Mouse (Mus musculus) ES-Bruce4 (cell line): ENCODE results near the gene Asic2. TPM values are rescaled to one million over a fixed set of nuclear protein-coding genes. Genes with fewer than 3 reads are reported as not detected.

ENCODE experiments used
- H3K27ac ChIP-seq: 2 replicates; pipeline ENCODE4 v1.5.1; 2012; ENCODE audit warnings: low read length, inconsistent platforms; ENCODE audit not compliant: insufficient read depth
- H3K27me3 ChIP-seq: 2 replicates; pipeline ENCODE4 v1.6.1; 2012; ENCODE audit warnings: mild to moderate bottlenecking, low read length, inconsistent platforms; ENCODE audit not compliant: control insufficient read depth, poor library complexity, insufficient read depth, severe bottlenecking
- H3K36me3 ChIP-seq: 2 replicates; pipeline ENCODE4 v1.6.1; 2012; ENCODE audit warnings: inconsistent platforms, mild to moderate bottlenecking, low read length, moderate library complexity; ENCODE audit not compliant: control insufficient read depth, poor library complexity, insufficient read depth, severe bottlenecking
- H3K4me1 ChIP-seq: one replicate; pipeline ENCODE4 v1.8.1; 2011; ENCODE audit warnings: low read length; ENCODE audit not compliant: control insufficient read depth, insufficient read depth
- H3K4me3 ChIP-seq: 2 replicates; pipeline ENCODE4 v1.5.1; 2011; ENCODE audit warnings: low read depth, mild to moderate bottlenecking, low read length
- H3K9ac ChIP-seq: 2 replicates; pipeline ENCODE4 v1.6.1; 2012; ENCODE audit warnings: low read depth, mild to moderate bottlenecking, inconsistent platforms; ENCODE audit not compliant: poor library complexity, severe bottlenecking
- H3K9me3 ChIP-seq: replicated peaks from 2 replicates; pipeline ENCODE4 v1.6.1; 2012; ENCODE audit warnings: mild to moderate bottlenecking, low read length, inconsistent platforms; ENCODE audit not compliant: control insufficient read depth, poor library complexity, insufficient read depth, severe bottlenecking
- CTCF ChIP-seq: IDR thresholded peaks from one replicate; pipeline ENCODE4 v1.8.1; 2011; ENCODE audit warnings: low read depth, low read length
- EP300 ChIP-seq: IDR thresholded peaks from 2 replicates; pipeline ENCODE4 v1.6.1; 2011; ENCODE audit warnings: low read depth, low read length; ENCODE audit not compliant: insufficient read depth
- POLR2A ChIP-seq: IDR thresholded peaks from one replicate; pipeline ENCODE4 v1.8.1; 2011; ENCODE audit warnings: low read length; ENCODE audit not compliant: insufficient read depth
- polyA plus RNA-seq: library from polyadenylated mRNA; stranded (reverse); fragments of >200 nt; gene quantifications from 2 replicates; pipeline ENCODE4 v1.2.4, GENCODE M21; 2011; ENCODE audit warnings: low read depth; ENCODE audit not compliant: missing spikeins, insufficient read depth, insufficient read length

Gene Asic2
- polyA plus RNA-seq, 1 experiment = not detected

- Histone ChIP-seq H3K9me3 (no peaks in the 10 kb centered on the region), H3K4me1 (no peaks in the 10 kb centered on the region), H3K36me3 (no peaks in the 10 kb centered on the region), H3K4me3 (no peak overlapping the region), H3K27ac (no peak overlapping the region), H3K9ac (no peak overlapping the region), H3K27me3 (no peaks in the 10 kb centered on the region)
- no peak for TF ChIP-seq POLR2A
- TF ChIP-seq CTCF = no peak
- no peak for TF ChIP-seq EP300
Measured at GRCm38 (mm10) chr11:82006796-82007423, 38.7 kb upstream of the Asic2 start.

GRCm38 (mm10) chr11:82004810-82005209, 36.6 kb upstream of the Asic2 start:
- Histone ChIP-seq H3K27ac (no peak overlapping the region), H3K4me1 (no peaks in the 10 kb centered on the region), H3K9me3 (no peaks in the 10 kb centered on the region), H3K27me3 (no peaks in the 10 kb centered on the region), H3K4me3 (no peak overlapping the region), H3K36me3 (no peaks in the 10 kb centered on the region), H3K9ac (no peak overlapping the region)
- no peak for TF ChIP-seq EP300
- TF ChIP-seq CTCF = no peak

DNA sequence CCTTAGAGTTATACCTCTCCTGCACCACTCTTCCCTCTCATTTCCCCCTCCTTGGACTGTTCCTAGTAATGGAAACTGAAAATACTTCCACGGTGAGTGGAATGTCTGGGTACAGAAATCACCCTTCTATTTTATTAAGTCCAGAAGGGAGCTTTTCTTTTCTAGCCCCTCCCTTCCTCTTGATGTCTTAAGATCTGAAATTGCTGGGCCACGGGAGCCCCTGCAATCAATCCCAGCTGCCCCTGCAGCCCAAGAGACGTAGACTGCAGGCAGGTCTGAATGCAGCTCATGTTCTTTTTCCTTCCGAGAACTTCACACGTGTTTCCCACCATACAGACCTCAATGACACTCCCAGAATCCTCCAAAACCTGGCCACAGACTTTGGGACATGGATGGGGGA, 32.3 kb upstream of the Asic2 start:
- TF ChIP-seq CTCF = no peak
- no peak for TF ChIP-seq POLR2A
- no peak for TF ChIP-seq EP300
- Histone ChIP-seq H3K9me3 (no peaks in the 10 kb centered on the region), H3K4me1 (no peaks in the 10 kb centered on the region), H3K4me3 (no peak overlapping the region), H3K9ac (no peak overlapping the region), H3K27me3 (no peaks in the 10 kb centered on the region), H3K27ac (no peak overlapping the region), H3K36me3 (no peaks in the 10 kb centered on the region)

- Histone ChIP-seq H3K4me3 (no peak overlapping the region), H3K4me1 (no peaks in the 10 kb centered on the region), H3K27ac (no peak overlapping the region), H3K9me3 (no peaks in the 10 kb centered on the region), H3K36me3 (no peaks in the 10 kb centered on the region), H3K9ac (no peak overlapping the region), H3K27me3 (no peaks in the 10 kb centered on the region)
- no peak for TF ChIP-seq POLR2A
- no peak for TF ChIP-seq CTCF
- no peak for TF ChIP-seq EP300
Measured at GRCm38 (mm10) chr11:81999469-81999868, 31.2 kb upstream of the Asic2 start.

DNA sequence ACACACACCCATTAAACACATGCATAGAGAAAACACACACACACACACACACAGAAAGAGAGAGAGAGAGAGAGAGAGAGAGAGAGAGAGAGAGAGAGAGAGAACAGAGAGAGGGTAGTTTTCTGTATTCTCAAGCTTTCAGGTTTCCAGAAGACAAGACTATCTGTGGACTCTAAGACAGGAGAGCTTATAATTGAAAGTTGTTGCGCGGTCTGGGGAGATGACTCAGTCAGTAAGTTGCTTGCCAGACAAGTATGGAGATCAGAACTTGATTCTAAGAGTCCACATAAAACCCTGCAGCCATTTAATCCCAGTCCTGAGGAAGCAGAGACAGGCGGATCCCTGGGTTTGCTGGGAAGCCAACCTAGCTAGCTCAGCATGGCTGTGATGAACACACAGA, 30.4 kb upstream of the Asic2 start:
- Histone ChIP-seq H3K4me3 (no peak overlapping the region), H3K27me3 (no peaks in the 10 kb centered on the region), H3K36me3 (no peaks in the 10 kb centered on the region), H3K9me3 (no peaks in the 10 kb centered on the region), H3K4me1 (no peaks in the 10 kb centered on the region), H3K27ac (no peak overlapping the region), H3K9ac (no peak overlapping the region)
- TF ChIP-seq POLR2A (no peak), EP300 (no peak), CTCF (no peak)

GRCm38 (mm10) chr11:81997085-81997484, 28.8 kb upstream of the Asic2 start:
- Histone ChIP-seq H3K4me3 (no peak overlapping the region), H3K9ac (no peak overlapping the region), H3K9me3 (no peaks in the 10 kb centered on the region), H3K4me1 (no peaks in the 10 kb centered on the region), H3K27me3 (no peaks in the 10 kb centered on the region; the same call in 1 of the 2 replicates), H3K36me3 (no peaks in the 10 kb centered on the region), H3K27ac (no peak overlapping the region)
- no peak for TF ChIP-seq POLR2A
- TF ChIP-seq EP300 = no peak
- TF ChIP-seq CTCF = no peak
